Mouse (Mus musculus) CD4-positive helper T cell, adult 2 months (primary cell): Measurements from ENCODE around the gene Exog.

ENCODE experiments used
- DNase-seq: peaks from one replicate; pipeline ENCODE4 v3.0.0-alpha.2; 2012; ENCODE audit warnings: low read depth, missing footprints, low spot score

Gene Exog

GRCm38 (mm10) chr9:119444738-119445429 is at the start of gene Exog:
TSS of gene Exog (plus strand) at chr9:119444943.
- DNase-seq, result peak; percentile 92

- no peak for DNase-seq
Observed at GRCm38 (mm10) chr9:119401351-119401750, 43.4 kb upstream of the Exog start.

GRCm38 (mm10) chr9:119401801-119402214 is 42.9 kb upstream of the Exog start, which contains the start of gene Acvr2b:
TSS of gene Acvr2b (plus strand) at chr9:119402118.
- peak; percentile 50 for DNase-seq

GRCm38 (mm10) chr9:119402253-119403235 is 42.2 kb upstream of the Exog start:
- DNase-seq, result peak; percentile 21

- DNase-seq, result no peak
Observed at GRCm38 (mm10) chr9:119403236-119403641, 41.5 kb upstream of the Exog start.

GRCm38 (mm10) chr9:119404090-119404489 is 40.7 kb upstream of the Exog start:
- DNase-seq, result no peak

- no peak for DNase-seq
Observed at GRCm38 (mm10) chr9:119407884-119408283, 36.9 kb upstream of the Exog start.

GRCm38 (mm10) chr9:119408898-119409664 is 35.7 kb upstream of the Exog start:
- no peak for DNase-seq

- DNase-seq, result no peak
Observed at GRCm38 (mm10) chr9:119409864-119410263, 34.9 kb upstream of the Exog start.

- no peak for DNase-seq
Observed at GRCm38 (mm10) chr9:119418025-119418424, 26.7 kb upstream of the Exog start.

GRCm38 (mm10) chr9:119419852-119420438 is 24.8 kb upstream of the Exog start:
- DNase-seq, result no peak

GRCm38 (mm10) chr9:119425217-119425975 is 19.3 kb upstream of the Exog start:
- DNase-seq, result no peak

GRCm38 (mm10) chr9:119425976-119426415 is 18.7 kb upstream of the Exog start:
- DNase-seq, result no peak

GRCm38 (mm10) chr9:119426483-119426882 is 18.3 kb upstream of the Exog start:
- DNase-seq, result no peak

GRCm38 (mm10) chr9:119430311-119430710 is 14.4 kb upstream of the Exog start:
- DNase-seq, result peak; percentile 55

- DNase-seq, result no peak
Observed at GRCm38 (mm10) chr9:119435855-119436254, 8.9 kb upstream of the Exog start.

GRCm38 (mm10) chr9:119438065-119438464 is 6.7 kb upstream of the Exog start:
- no peak for DNase-seq

- DNase-seq, result no peak
Observed at GRCm38 (mm10) chr9:119438498-119439000, 6.2 kb upstream of the Exog start.

GRCm38 (mm10) chr9:119445737-119446136 is 994 bp downstream of the Exog start:
- peak; percentile 23 for DNase-seq

- no peak for DNase-seq
Observed at GRCm38 (mm10) chr9:119455967-119456366, 11.2 kb downstream of the Exog start.
